Mouse (Mus musculus) embryonic fibroblast, embryonic 13.5 days (primary cell): ENCODE data around the gene Nmnat2.

Source experiments
- CTCF ChIP-seq: IDR thresholded peaks from 2 replicates; pipeline ENCODE4 v1.5.1; 2011; ENCODE audit warnings: mild to moderate bottlenecking, control low read depth, low read length, moderate library complexity, borderline replicate concordance; ENCODE audit not compliant: insufficient read depth
- POLR2A ChIP-seq: IDR thresholded peaks from 2 replicates; pipeline ENCODE4 v1.6.1; 2011; ENCODE audit warnings: low read depth, mild to moderate bottlenecking, control low read depth, low read length, moderate library complexity

DNA sequence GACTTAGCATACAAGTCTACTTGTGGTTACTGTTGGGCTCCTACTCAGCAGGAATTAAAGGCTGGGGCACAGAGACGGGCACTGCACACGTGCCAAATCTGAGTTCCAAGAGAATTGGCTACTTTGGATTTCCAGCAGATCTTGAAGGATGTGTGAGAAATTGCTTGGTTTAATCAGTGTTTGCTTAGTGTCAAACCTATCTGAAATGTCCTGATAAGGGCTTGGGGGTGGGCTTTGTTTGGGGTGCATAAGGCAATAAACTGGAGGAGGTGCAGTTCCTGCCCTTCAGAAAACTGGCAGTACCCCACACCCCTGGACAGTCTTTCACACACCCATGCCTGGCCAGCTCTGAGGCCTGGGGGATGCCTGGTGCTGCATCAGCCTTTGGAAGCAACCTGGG is 94.7 kb downstream of the Nmnat2 start:
- TF ChIP-seq CTCF (no peak), POLR2A (no peak)
